Mouse (Mus musculus) kidney, adult 2 months (tissue): Measurements from ENCODE around the gene Wdr59. TPM values are rescaled to one million over a fixed set of nuclear protein-coding genes. Genes with fewer than 3 reads are reported as not detected.

Experiments used
- DNase-seq: peaks from one replicate; pipeline ENCODE4 v3.0.0; 2021
- H3K27ac ChIP-seq: fragments of 200-500 bp; 2 replicates; pipeline ENCODE4 v1.5.1; 2012; ENCODE audit warnings: low read depth, low read length, control low read depth, inconsistent platforms; ENCODE audit not compliant: insufficient read depth
- H3K27me3 ChIP-seq: fragments of 200-500 bp; replicated peaks from 2 replicates; pipeline ENCODE4 v1.6.1; 2012; ENCODE audit warnings: mild to moderate bottlenecking, moderate library complexity, low read length, inconsistent platforms; ENCODE audit not compliant: control insufficient read depth, insufficient read depth
- H3K36me3 ChIP-seq: fragments of 200-500 bp; 2 replicates; pipeline ENCODE4 v1.6.1; 2012; ENCODE audit warnings: mild to moderate bottlenecking, moderate library complexity, low read length, inconsistent platforms; ENCODE audit not compliant: control insufficient read depth, insufficient read depth
- H3K4me1 ChIP-seq: fragments of 200-500 bp; 2 replicates; pipeline ENCODE4 v1.6.1; 2011; ENCODE audit warnings: low read length; ENCODE audit not compliant: control insufficient read depth, insufficient read depth
- H3K4me3 ChIP-seq: fragments of 200-500 bp; 2 replicates; pipeline ENCODE4 v1.5.1; 2011; ENCODE audit warnings: mild to moderate bottlenecking, low read depth, low read length, control low read depth; ENCODE audit not compliant: insufficient read depth
- CTCF ChIP-seq: fragments of 200-500 bp; conservative IDR thresholded peaks from 2 replicates; pipeline ENCODE4 v1.5.1; 2011; ENCODE audit warnings: low read depth, mild to moderate bottlenecking, control low read depth, low read length, moderate library complexity, mixed read lengths; ENCODE audit not compliant: insufficient read depth, insufficient read length
- POLR2A ChIP-seq: fragments of 200-500 bp; IDR thresholded peaks from one replicate; pipeline ENCODE4 v1.6.1; 2011; ENCODE audit warnings: low read depth, low read length, control low read depth
- WGBS: fragments of 180-500 bp; shearing (Covaris S2); methylation state at CpG from one replicate; pipeline ENCODE4 v1.1.7; 2018; 5-methylcytosine and 5-hydroxymethylcytosine counted together
- polyA plus RNA-seq: library from polyadenylated mRNA; depleted of rRNA; stranded (reverse); fragments of >200 nt; gene quantifications from 2 replicates; pipeline ENCODE4 v1.2.3, GENCODE M21; 2012

Wdr59 gene
- polyA plus RNA-seq, 1 experiment, result 6.9 TPM

GRCm38 (mm10) chr8:111531621-111532020 is 9.7 kb upstream of the Wdr59 start:
- H3K36me3 ChIP-seq, result no peaks in the 10 kb centered on the region
- no peak for DNase-seq
- 88% methylated on average over 17 of the region's 17 CpGs for WGBS
- H3K4me1 ChIP-seq, result no peaks in the 10 kb centered on the region
- TF ChIP-seq CTCF (no peak), POLR2A (no peak)
- no peaks in the 10 kb centered on the region for H3K27me3 ChIP-seq
- no peak overlapping the region for H3K27ac ChIP-seq
- H3K4me3 ChIP-seq, result no peak overlapping the region

GRCm38 (mm10) chr8:111531191-111531590 is 9.3 kb upstream of the Wdr59 start:
- no peaks in the 10 kb centered on the region for H3K36me3 ChIP-seq
- H3K4me1 ChIP-seq, result no peaks in the 10 kb centered on the region
- TF ChIP-seq POLR2A (no peak), CTCF (no peak)
- no peak for DNase-seq
- no peaks in the 10 kb centered on the region for H3K27me3 ChIP-seq
- 77% methylated on average over 12 of the region's 12 CpGs for WGBS
- no peak overlapping the region for H3K4me3 ChIP-seq
- H3K27ac ChIP-seq, result no peak overlapping the region

- no peak for DNase-seq
- WGBS, result 82% methylated on average over 5 of the region's 5 CpGs
Observed at GRCm38 (mm10) chr8:111528071-111528470, 6.2 kb upstream of the Wdr59 start.

GRCm38 (mm10) chr8:111527149-111527548 is 5.3 kb upstream of the Wdr59 start:
- H3K4me1 ChIP-seq, result no peaks in the 10 kb centered on the region; the same call in 1 of the 2 replicates
- 67% methylated on average over 8 of the region's 8 CpGs for WGBS
- no peak overlapping the region for H3K4me3 ChIP-seq
- H3K36me3 ChIP-seq, result no peaks in the 10 kb centered on the region
- DNase-seq, result no peak
- H3K27me3 ChIP-seq, result no peaks in the 10 kb centered on the region
- H3K27ac ChIP-seq, result no peak overlapping the region
- no peak for TF ChIP-seq POLR2A

More at GRCm38 (mm10) chr8:111528071-111528470, 6.2 kb upstream of the Wdr59 start:
- H3K36me3 ChIP-seq, result no peaks in the 10 kb centered on the region
- H3K4me3 ChIP-seq, result no peak overlapping the region
- no peak for TF ChIP-seq CTCF
- no peak for TF ChIP-seq POLR2A
- no peaks in the 10 kb centered on the region for H3K4me1 ChIP-seq
- H3K27me3 ChIP-seq, result no peaks in the 10 kb centered on the region
- H3K27ac ChIP-seq, result no peak overlapping the region

GRCm38 (mm10) chr8:111526403-111527024 is 4.6 kb upstream of the Wdr59 start:
- DNase-seq, result no peak
- H3K4me1 ChIP-seq, result no peaks in the 10 kb centered on the region; the same call in 1 of the 2 replicates
- TF ChIP-seq CTCF (no peak), POLR2A (no peak)
- no peak overlapping the region for H3K4me3 ChIP-seq
- no peak overlapping the region for H3K27ac ChIP-seq
- H3K27me3 ChIP-seq, result no peaks in the 10 kb centered on the region
- H3K36me3 ChIP-seq, result no peaks in the 10 kb centered on the region
- 64% methylated on average over 6 of the region's 6 CpGs for WGBS

GRCm38 (mm10) chr8:111517466-111517865 is 4.4 kb downstream of the Wdr59 start:
- no peak overlapping the region for H3K4me3 ChIP-seq
- no peaks in the 10 kb centered on the region; the same call in 1 of the 2 replicates for H3K4me1 ChIP-seq
- no peaks in the 10 kb centered on the region for H3K27me3 ChIP-seq
- no peak for DNase-seq
- H3K27ac ChIP-seq, result no peak overlapping the region
- 92% methylated on average over 2 of the region's 2 CpGs for WGBS
- no peak for TF ChIP-seq CTCF
- no peak for TF ChIP-seq POLR2A
- H3K36me3 ChIP-seq, result no peaks in the 10 kb centered on the region

GRCm38 (mm10) chr8:111516451-111517035 is 5.3 kb downstream of the Wdr59 start:
- no peak for DNase-seq
- H3K27ac ChIP-seq, result no peak overlapping the region

More at GRCm38 (mm10) chr8:111516451-111517035, 5.3 kb downstream of the Wdr59 start:
- WGBS, result 77% methylated on average over 7 of the region's 7 CpGs
- Histone ChIP-seq H3K4me3 (no peak overlapping the region), H3K27me3 (no peaks in the 10 kb centered on the region), H3K36me3 (no peaks in the 10 kb centered on the region), H3K4me1 (no peaks in the 10 kb centered on the region; the same call in 1 of the 2 replicates)
- TF ChIP-seq CTCF (no peak), POLR2A (no peak)
